Mouse (Mus musculus) neural tube, embryonic 14.5 days (tissue): ENCODE measurements at regions not wholly inside any gene's neighbourhood (a gene's known extent, or its start where the extent isn't known, plus 50 kb on each side); places are given as distances from the start of the nearest gene placed in this dataset.

Experiments used
- ATAC-seq: fragments of 200-750 bp; cut with Nextera tagmentation; 2 replicates; pipeline ENCODE4 v1.8.0; 2017; ENCODE audit warnings: low read depth, mild to moderate bottlenecking, moderate TSS enrichment, moderate library complexity
- H3K27ac ChIP-seq: fragments of 300-500 bp; sonication (generic); 2 replicates; pipeline ENCODE4 v1.5.1; 2014; ENCODE audit warnings: low read depth, mild to moderate bottlenecking, control low read depth, low read length, moderate library complexity, mixed read lengths
- H3K27me3 ChIP-seq: fragments of 300-500 bp; sonication (generic); 2 replicates; pipeline ENCODE4 v1.6.1; 2014; ENCODE audit warnings: low read length; ENCODE audit not compliant: control insufficient read depth, insufficient read depth
- H3K36me3 ChIP-seq: fragments of 300-500 bp; sonication (generic); 2 replicates; pipeline ENCODE4 v1.6.1; 2014; ENCODE audit warnings: low read length, mixed read lengths; ENCODE audit not compliant: control insufficient read depth, insufficient read depth
- H3K4me1 ChIP-seq: fragments of 300-500 bp; sonication (generic); 2 replicates; pipeline ENCODE4 v1.6.1; 2014; ENCODE audit warnings: low read length; ENCODE audit not compliant: control insufficient read depth, insufficient read depth
- H3K4me2 ChIP-seq: fragments of 300-500 bp; sonication (generic); 2 replicates; pipeline ENCODE4 v1.6.1; 2014; ENCODE audit warnings: mild to moderate bottlenecking, low read depth, low read length, control low read depth
- H3K4me3 ChIP-seq: fragments of 300-500 bp; sonication (generic); 2 replicates; pipeline ENCODE4 v1.5.1; 2014; ENCODE audit warnings: low read depth, low read length, control low read depth, mixed read lengths
- H3K9ac ChIP-seq: fragments of 300-500 bp; sonication (generic); replicated peaks from 2 replicates; pipeline ENCODE4 v1.6.1; 2014; ENCODE audit warnings: low read depth, mild to moderate bottlenecking, control low read depth, low read length, mixed read lengths
- H3K9me3 ChIP-seq: fragments of 300-500 bp; sonication (generic); 2 replicates; pipeline ENCODE4 v1.6.1; 2016; ENCODE audit warnings: low read length; ENCODE audit not compliant: control insufficient read depth
- whole genome bisulfite sequencing: fragments of 180-500 bp; shearing (Covaris S2); extraction: QIAGEN DNeasy Blood & Tissue Kit; methylation state at CpG from one replicate; pipeline ENCODE4 v1.1.7; 2014; 5-methylcytosine and 5-hydroxymethylcytosine counted together

GRCm38 (mm10) chr13:102135210-102135609, 367.2 kb upstream of the Pik3r1 start:
- ATAC-seq: no peak
- Histone ChIP-seq H3K27me3 (no peaks in the 10 kb centered on the region), H3K4me1 (no peaks in the 10 kb centered on the region), H3K4me2 (no peak overlapping the region), H3K4me3 (no peak overlapping the region), H3K9me3 (no peaks in the 10 kb centered on the region), H3K27ac (no peak overlapping the region), H3K9ac (no peak overlapping the region), H3K36me3 (no peaks in the 10 kb centered on the region)

GRCm38 (mm10) chr13:102142986-102143385, 375.0 kb upstream of the Pik3r1 start:
- Histone ChIP-seq H3K4me1 (no peaks in the 10 kb centered on the region), H3K4me2 (no peak overlapping the region), H3K4me3 (no peak overlapping the region), H3K27ac (no peak overlapping the region), H3K36me3 (no peaks in the 10 kb centered on the region), H3K9ac (no peak overlapping the region), H3K27me3 (no peaks in the 10 kb centered on the region), H3K9me3 (no peaks in the 10 kb centered on the region)
- WGBS: 93% methylated on average over 7 of the region's 7 CpGs
- ATAC-seq: no peak

- Histone ChIP-seq H3K9ac (no peak overlapping the region), H3K27me3 (no peaks in the 10 kb centered on the region), H3K36me3 (no peaks in the 10 kb centered on the region), H3K27ac (no peak overlapping the region), H3K4me3 (no peak overlapping the region), H3K9me3 (no peaks in the 10 kb centered on the region), H3K4me2 (no peak overlapping the region), H3K4me1 (no peaks in the 10 kb centered on the region)
- ATAC-seq: no peak
- 80% methylated on average over 2 of the region's 2 CpGs for WGBS
Measured at GRCm38 (mm10) chr13:102143848-102144247, 375.8 kb upstream of the Pik3r1 start.

DNA sequence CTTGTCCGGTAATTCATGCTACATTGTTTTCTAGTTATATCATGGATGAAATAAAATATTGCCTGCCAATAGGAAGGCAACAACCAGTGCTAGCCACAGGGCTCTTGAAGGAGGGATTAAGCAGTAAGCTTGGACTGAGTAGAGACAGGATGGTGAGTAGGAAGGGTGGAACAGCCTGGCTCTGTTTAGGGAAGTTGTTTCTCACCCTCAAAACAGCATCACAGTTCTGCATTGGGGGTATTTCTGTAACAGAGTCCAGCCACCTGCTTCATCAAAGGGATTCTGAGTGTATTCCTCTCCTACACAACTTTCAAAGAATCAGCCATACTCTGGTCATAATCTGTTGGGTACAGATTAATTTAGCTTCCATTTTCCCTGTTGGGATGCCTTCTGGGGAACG, 380.0 kb upstream of the Pik3r1 start:
- Histone ChIP-seq H3K36me3 (no peaks in the 10 kb centered on the region), H3K4me2 (no peak overlapping the region), H3K9me3 (no peaks in the 10 kb centered on the region), H3K27me3 (no peaks in the 10 kb centered on the region), H3K4me1 (no peaks in the 10 kb centered on the region), H3K4me3 (no peak overlapping the region), H3K9ac (no peak overlapping the region), H3K27ac (no peak overlapping the region)
- no peak for ATAC-seq
- 93% methylated on average over 2 of the region's 2 CpGs for WGBS

DNA sequence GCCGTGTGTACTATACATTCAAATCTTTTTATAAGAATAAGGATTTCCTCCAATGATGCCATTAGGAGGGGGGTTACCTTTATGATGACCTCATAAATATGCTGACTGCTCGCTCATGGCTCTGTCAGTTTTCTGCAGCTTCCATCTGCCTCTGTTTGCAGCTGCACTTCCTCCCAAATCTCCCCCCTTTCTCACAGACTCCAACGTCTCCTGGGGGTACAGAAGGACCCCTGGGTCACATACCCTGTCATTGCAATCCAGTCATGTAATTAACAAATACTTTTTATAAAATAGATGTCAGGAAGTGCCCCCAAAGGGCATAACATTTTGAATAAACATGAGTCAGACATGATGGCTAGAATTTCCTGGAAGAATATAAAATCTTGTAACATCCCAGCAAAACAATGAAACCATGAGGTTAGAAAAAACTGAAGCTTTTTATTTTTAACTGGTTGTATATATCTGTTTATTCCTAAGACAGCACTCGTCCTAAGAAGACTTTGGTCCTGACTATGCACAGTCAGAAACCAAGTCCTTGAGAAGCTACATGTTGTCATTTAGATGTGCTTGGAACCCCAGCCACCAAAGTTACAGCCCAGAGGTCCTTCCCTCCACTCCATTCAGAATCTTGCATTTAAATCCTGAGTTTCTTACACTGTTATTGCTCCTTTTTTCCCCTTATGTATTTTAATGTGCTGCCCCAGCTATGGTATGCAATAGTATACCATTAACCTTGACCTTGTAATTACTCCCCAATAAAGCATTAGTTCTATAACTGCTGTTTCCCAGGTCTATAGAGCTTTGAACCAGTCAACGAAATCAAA, 386.0 kb upstream of the Pik3r1 start:
- Histone ChIP-seq H3K4me1 (peaks cover 10% of the 10 kb centered on the region), H3K9me3 (no peaks in the 10 kb centered on the region), H3K9ac (no peak overlapping the region), H3K27ac (no peak overlapping the region), H3K4me3 (no peak overlapping the region), H3K27me3 (no peaks in the 10 kb centered on the region), H3K36me3 (no peaks in the 10 kb centered on the region), H3K4me2 (no peak overlapping the region)
- peak; percentile 54; the same call in 1 of the 2 replicates for ATAC-seq
- WGBS: 35% methylated on average over 5 of the region's 5 CpGs

DNA sequence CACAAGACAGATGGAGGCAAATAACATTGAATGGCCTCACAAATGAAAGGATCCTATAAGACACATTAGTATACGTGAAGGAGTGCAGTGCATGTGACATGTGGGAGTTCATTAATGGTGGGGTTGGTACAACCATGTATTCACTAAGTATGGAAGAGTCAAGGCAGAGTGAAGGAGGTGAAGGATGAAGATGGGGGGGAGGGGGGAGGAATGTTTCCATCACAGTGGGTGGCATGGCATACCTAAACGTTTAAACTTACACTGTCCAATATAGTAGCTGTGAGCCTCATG, 386.5 kb upstream of the Pik3r1 start:
- Histone ChIP-seq H3K9ac (no peak overlapping the region), H3K4me1 (peaks cover 10% of the 10 kb centered on the region), H3K27me3 (no peaks in the 10 kb centered on the region), H3K36me3 (no peaks in the 10 kb centered on the region), H3K4me3 (no peak overlapping the region), H3K9me3 (no peaks in the 10 kb centered on the region), H3K4me2 (no peak overlapping the region), H3K27ac (no peak overlapping the region)
- peak; percentile 46; the same call in 1 of the 2 replicates for ATAC-seq
- WGBS: 31% methylated on average over 2 of the region's 2 CpGs

DNA sequence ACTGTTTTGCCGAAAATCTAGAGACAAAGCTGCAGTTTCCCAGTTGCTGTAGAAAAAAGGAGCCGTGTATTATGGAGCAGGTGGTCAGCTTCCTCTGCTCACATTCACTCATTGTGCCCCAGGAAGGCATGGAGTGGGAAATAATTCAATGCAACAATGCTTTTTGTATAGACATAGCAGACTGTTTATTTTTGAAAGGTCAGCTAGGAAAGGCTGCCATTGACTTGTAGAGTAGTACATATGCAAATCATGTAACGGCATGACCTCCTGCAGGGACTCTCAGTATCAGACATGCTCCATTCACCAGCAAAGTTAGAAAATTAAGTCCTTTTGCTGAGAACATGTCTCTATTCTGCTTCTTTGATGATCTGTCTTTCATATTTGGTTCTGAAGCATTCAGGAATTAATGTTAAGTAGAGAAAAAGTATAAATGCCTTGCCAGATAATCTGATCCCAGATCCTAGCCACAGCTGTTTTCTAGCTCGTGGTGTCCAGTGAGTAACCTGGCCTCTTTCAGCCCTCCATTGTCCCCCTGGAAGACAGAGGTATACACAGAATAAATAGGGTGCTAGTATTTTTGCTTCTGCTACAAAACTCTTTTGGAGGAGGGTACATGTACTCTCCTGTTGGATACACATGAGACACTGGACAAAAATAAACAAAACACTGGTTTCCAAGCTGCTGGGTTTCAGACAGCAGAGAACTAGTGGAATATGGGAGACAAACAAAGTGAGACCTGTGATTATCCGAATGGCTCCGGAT, 389.5 kb upstream of the Pik3r1 start:
- H3K27ac ChIP-seq: no peak overlapping the region
- H3K4me2 ChIP-seq: no peak overlapping the region
- no peaks in the 10 kb centered on the region for H3K27me3 ChIP-seq
- no peaks in the 10 kb centered on the region for H3K9me3 ChIP-seq
- no peak for ATAC-seq
- no peak overlapping the region for H3K4me3 ChIP-seq
- no peaks in the 10 kb centered on the region for H3K36me3 ChIP-seq
- H3K9ac ChIP-seq: no peak overlapping the region
- H3K4me1 ChIP-seq: peaks cover 10% of the 10 kb centered on the region
- WGBS: 44% methylated on average over 6 of the region's 6 CpGs

- Histone ChIP-seq H3K27ac (no peak overlapping the region), H3K4me1 (no peaks in the 10 kb centered on the region), H3K9me3 (no peaks in the 10 kb centered on the region), H3K4me2 (no peak overlapping the region), H3K4me3 (no peak overlapping the region), H3K27me3 (no peaks in the 10 kb centered on the region), H3K9ac (no peak overlapping the region), H3K36me3 (no peaks in the 10 kb centered on the region)
- WGBS: 63% methylated on average over 9 of the region's 9 CpGs
- peak; percentile 74 for ATAC-seq
Measured at GRCm38 (mm10) chr13:102173382-102174234, 405.6 kb upstream of the Pik3r1 start.

GRCm38 (mm10) chr13:102174431-102174830, 406.4 kb upstream of the Pik3r1 start:
- Histone ChIP-seq H3K27ac (no peak overlapping the region), H3K9ac (no peak overlapping the region)

More at GRCm38 (mm10) chr13:102174431-102174830, 406.4 kb upstream of the Pik3r1 start:
- WGBS: 88% methylated on average over 3 of the region's 3 CpGs
- no peaks in the 10 kb centered on the region for H3K4me1 ChIP-seq
- H3K4me2 ChIP-seq: no peak overlapping the region
- no peaks in the 10 kb centered on the region for H3K9me3 ChIP-seq
- H3K4me3 ChIP-seq: no peak overlapping the region
- H3K27me3 ChIP-seq: no peaks in the 10 kb centered on the region
- ATAC-seq: no peak
- no peaks in the 10 kb centered on the region for H3K36me3 ChIP-seq
